Mouse (Mus musculus) E14TG2a.4 (cell line): ENCODE results near the gene Brix1.
A peak's percentile ranks its signal among the peaks of the same experiment; 100 is the strongest.

Source experiments
- CTCF ChIP-seq: conservative IDR thresholded peaks from 2 replicates; pipeline ENCODE4 v1.5.1; 2014; ENCODE audit warnings: low read length
- NANOG ChIP-seq: IDR thresholded peaks from 2 replicates; pipeline ENCODE4 v1.6.1; 2014; ENCODE audit warnings: borderline replicate concordance, low read length, mixed read lengths

GRCm38 (mm10) chr15:10515166-10515565 is 29.4 kb upstream of the Brix1 start:
- TF ChIP-seq CTCF (no peak), NANOG (peak; percentile 24; the same call in 1 of the 2 replicates)
